Mouse (Mus musculus): ENCODE data around the gene Ssty1.
"Not testable (repeated sequence)": the region's sequence is repeated elsewhere in the genome, so short reads cannot be mapped to it uniquely, and the experiment has no call there.

Ssty1 gene

DNA sequence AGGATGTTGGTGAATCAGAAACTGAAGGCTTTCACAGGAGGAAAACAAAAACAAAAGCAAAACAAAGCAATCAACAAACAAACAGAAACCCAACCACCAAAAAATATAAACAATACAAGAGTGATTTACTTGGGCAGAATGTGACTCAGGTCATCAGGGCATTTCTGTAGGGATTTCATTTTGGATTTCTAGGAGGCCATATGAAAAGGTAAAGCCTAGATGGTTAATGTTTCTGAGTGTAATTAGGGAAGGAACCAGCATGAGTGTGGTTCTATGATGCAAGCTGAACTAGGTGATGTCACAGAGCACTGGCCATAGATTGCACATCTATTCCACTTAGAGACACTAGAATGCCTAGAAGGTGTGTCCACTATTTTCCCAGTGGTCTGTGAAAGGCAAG lies at the start of gene Ssty1:
Ssty1 (plus strand) TSS at position 301 of the 400 bp plus-strand sequence.
- not testable (repeated sequence) for DNase-seq (ENCODE audit: extremely low read depth, low read depth, low spot score)

DNA sequence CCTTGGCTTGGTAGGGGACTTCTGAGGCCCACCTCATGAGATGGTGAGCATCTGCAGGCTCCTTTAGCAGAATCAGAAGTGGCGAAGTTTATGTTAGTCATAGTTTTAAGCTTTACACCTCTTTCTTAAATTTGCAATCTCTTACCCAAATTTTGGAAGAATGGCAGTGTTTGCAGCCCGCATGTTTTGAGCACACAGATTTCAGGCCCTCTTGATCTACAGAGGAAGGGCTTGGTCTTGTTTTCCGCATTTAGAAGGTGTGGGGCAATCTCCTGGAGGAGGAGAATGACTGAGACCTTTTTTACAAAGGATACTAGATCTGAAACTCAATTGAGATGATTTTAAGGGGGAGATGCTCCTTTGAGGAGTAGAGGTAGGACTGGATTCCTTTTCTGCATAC lies 27.2 kb upstream of the Ssty1 start, which contains the start of gene Gm21764:
Gm21764 (minus strand) TSS at position 101 of the 400 bp plus-strand sequence.
- DNase-seq (ENCODE audit: extremely low read depth, low read depth, low spot score): not testable (repeated sequence)
